Mouse (Mus musculus) erythroblast, embryonic 14.5 days (primary cell): ENCODE results near the gene Magea3.
"Not testable (repeated sequence)": the region's sequence is repeated elsewhere in the genome, so short reads cannot be mapped to it uniquely, and the experiment has no call there.

Experiments
- GATA1 ChIP-seq: IDR thresholded peaks from 2 replicates; pipeline ENCODE4 v1.6.1; 2012; ENCODE audit warnings: low read length, inconsistent platforms, mixed read lengths
- TAL1 ChIP-seq: IDR thresholded peaks from 3 replicates; pipeline ENCODE4 v1.6.1; 2012; ENCODE audit warnings: low read length, inconsistent platforms, mixed read lengths

DNA sequence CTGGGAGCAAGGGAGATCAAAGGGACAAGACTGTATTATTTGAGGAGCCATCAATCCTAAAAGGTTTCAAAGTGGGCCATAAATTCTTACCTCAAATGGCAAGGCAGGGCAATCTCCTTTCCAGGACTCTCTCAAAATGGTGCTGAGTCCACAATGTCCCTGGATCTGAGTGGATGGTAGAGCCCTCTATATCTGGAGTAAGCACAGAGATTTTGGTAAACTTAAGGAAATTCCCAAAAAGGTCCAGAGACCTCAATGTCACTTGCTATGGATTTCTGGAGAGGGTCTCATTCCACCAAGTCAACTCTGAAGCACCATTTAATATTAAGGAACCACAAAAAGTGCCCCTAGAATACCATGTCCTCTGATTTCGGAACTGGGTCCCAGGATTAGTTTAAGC is 13.4 kb downstream of the Magea3 start, which contains the start of gene Magea6:
- TF ChIP-seq GATA1, TAL1: not testable (repeated sequence)
